Mouse (Mus musculus): ENCODE measurements around the gene Usp45. TPM values are rescaled to one million over a fixed set of nuclear protein-coding genes. Genes with fewer than 3 reads are reported as not detected.
A peak's percentile ranks its signal among the peaks of the same experiment; 100 is the strongest.

Gene Usp45
- total RNA-seq (2021) (10 to 100 TPM; 10.4 to 12.8 TPM), polyA plus RNA-seq (2012; rRNA removed) (1.9 and 4.2 TPM in 2 replicates)
- long read RNA-seq, partial matches to known transcripts: 0 of 1 reads
- long read RNA-seq, other reads (novel, unspliced or antisense): 1 of 1 reads

GRCm38 (mm10) chr4:21766863-21767304, at the start of gene Usp45, which contains the start of gene Tstd3:
TSS of gene Usp45 (plus strand) at chr4:21767156.
TSS of gene Tstd3 (minus strand) at chr4:21767212.
- Histone ChIP-seq H3K36me3 (ENCODE audit: control insufficient read depth, insufficient read depth, low read length) (no peaks in the 10 kb centered on the region), H3K79me2 (replicated peaks; ENCODE audit: control insufficient read depth, insufficient read depth, low read length) (no peaks in the 10 kb centered on the region), H3K9ac (ENCODE audit: low read depth, low read length) (peak within 1 kb of the TSS; percentile 41), H3K27ac (peak within 1 kb of the TSS; percentile 47), H3K4me1 (ENCODE audit: control insufficient read depth, insufficient read depth, low read length) (no peaks in the 10 kb centered on the region), H3K4me3 (peak within 1 kb of the TSS; percentile 85), H3K27me3 (ENCODE audit: control insufficient read depth, insufficient read depth, low read length) (no peaks in the 10 kb centered on the region)
- intact Hi-C loops (cut with DNase I): no loop called here
- DNase-seq: peak; percentile 80 to 82
- TF ChIP-seq POLR2A (IDR thresholded peaks at IDR 0.05; ENCODE audit: insufficient read depth, low read depth, low read length) (0 out of 2 replicates have a peak, but pooled peaks have one; percentile 29), CTCF (IDR thresholded peaks at IDR 0.05) (no peak; the same call in 1 of the 2 replicates), EP300 (IDR thresholded peaks at IDR 0.05; ENCODE audit: insufficient read depth, low read depth, low read length) (no peak)
- WGBS: 2% methylated on average over 17 of the region's 17 CpGs

GRCm38 (mm10) chr4:21722752-21723334, 44.1 kb upstream of the Usp45 start:
- no peak overlapping the region for H3K9ac ChIP-seq (ENCODE audit: low read depth, low read length)
- WGBS: 54% methylated on average over 7 of the region's 7 CpGs
- no peaks in the 10 kb centered on the region for H3K79me2 ChIP-seq (replicated peaks; ENCODE audit: control insufficient read depth, insufficient read depth, low read length)
- intact Hi-C loops (cut with DNase I): no loop called here
- no peaks in the 10 kb centered on the region for H3K4me1 ChIP-seq (ENCODE audit: control insufficient read depth, insufficient read depth, low read length)
- no peak for DNase-seq
- no peak overlapping the region for H3K4me3 ChIP-seq
- H3K27ac ChIP-seq: no peak overlapping the region
- no peaks in the 10 kb centered on the region for H3K36me3 ChIP-seq (ENCODE audit: control insufficient read depth, insufficient read depth, low read length)
- no peak for TF ChIP-seq POLR2A (IDR thresholded peaks at IDR 0.05; ENCODE audit: insufficient read depth, low read depth, low read length)
- TF ChIP-seq EP300 (IDR thresholded peaks at IDR 0.05; ENCODE audit: insufficient read depth, low read depth, low read length): no peak
- TF ChIP-seq CTCF (IDR thresholded peaks at IDR 0.05): no peak
- no peaks in the 10 kb centered on the region for H3K27me3 ChIP-seq (ENCODE audit: control insufficient read depth, insufficient read depth, low read length)

DNA sequence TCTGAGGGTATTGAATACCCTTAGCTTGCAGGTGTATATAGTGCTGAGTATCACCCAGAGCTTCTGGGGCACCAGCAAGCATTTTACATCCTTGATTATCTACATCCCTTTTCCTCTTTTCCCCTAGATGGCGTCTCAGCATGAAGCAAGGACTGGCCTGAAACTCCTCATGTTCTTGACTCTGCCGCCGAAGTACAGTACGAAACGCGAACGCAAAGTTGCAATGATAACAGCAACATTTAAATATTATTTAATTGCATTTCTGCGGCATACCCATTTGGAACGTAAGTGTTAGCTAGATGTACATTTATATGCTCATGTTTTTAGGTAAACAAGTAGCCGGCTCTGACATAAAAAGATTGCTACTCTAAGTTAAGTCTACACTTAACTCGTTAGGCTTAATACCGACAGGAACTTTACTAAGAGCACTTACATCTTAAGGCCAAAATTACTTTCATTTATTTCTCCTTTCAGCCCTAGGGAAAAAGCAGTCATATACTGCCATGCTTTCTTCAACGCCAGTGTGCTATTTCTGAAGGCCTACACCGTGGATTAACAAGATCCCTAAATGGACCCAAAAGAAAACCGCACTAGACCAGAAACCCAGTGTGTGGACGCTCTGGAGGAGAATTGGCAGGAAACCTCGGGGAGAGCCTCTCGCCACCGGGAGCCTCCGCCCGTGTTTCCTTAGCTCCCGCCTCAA, 39.9 kb upstream of the Usp45 start:
- no peaks in the 10 kb centered on the region for H3K79me2 ChIP-seq (replicated peaks; ENCODE audit: control insufficient read depth, insufficient read depth, low read length)
- peaks cover 3% of the 10 kb centered on the region for H3K4me1 ChIP-seq (ENCODE audit: control insufficient read depth, insufficient read depth, low read length)
- peak overlapping the region; percentile 77 for H3K27ac ChIP-seq
- peak overlapping the region; percentile 82 for H3K4me3 ChIP-seq
- TF ChIP-seq CTCF (IDR thresholded peaks at IDR 0.05): peak; percentile 76
- TF ChIP-seq EP300 (IDR thresholded peaks at IDR 0.05; ENCODE audit: insufficient read depth, low read depth, low read length): no peak
- peak; percentile 24 to 29 for DNase-seq
- intact Hi-C loops (cut with DNase I): loop anchor here (1.0 to 2.0 kb wide), 3 partner anchors 50 to 120 kb away; partner anchors contain the start of gene Pnisr
- H3K36me3 ChIP-seq (ENCODE audit: control insufficient read depth, insufficient read depth, low read length): peaks cover 2% of the 10 kb centered on the region; the same call in 1 of the 2 replicates
- no peaks in the 10 kb centered on the region for H3K27me3 ChIP-seq (ENCODE audit: control insufficient read depth, insufficient read depth, low read length)
- WGBS: 1% methylated on average over 22 of the region's 22 CpGs
- peak overlapping the region; percentile 18; the same call in 1 of the 2 replicates for H3K9ac ChIP-seq (ENCODE audit: low read depth, low read length)

- Histone ChIP-seq H3K27me3 (ENCODE audit: control insufficient read depth, insufficient read depth, low read length) (no peaks in the 10 kb centered on the region), H3K79me2 (replicated peaks; ENCODE audit: control insufficient read depth, insufficient read depth, low read length) (no peaks in the 10 kb centered on the region), H3K4me1 (ENCODE audit: control insufficient read depth, insufficient read depth, low read length) (peaks cover 3% of the 10 kb centered on the region), H3K27ac (peak within 1 kb of the TSS; percentile 77), H3K36me3 (ENCODE audit: control insufficient read depth, insufficient read depth, low read length) (peaks cover 2% of the 10 kb centered on the region; the same call in 1 of the 2 replicates), H3K4me3 (peak within 1 kb of the TSS; percentile 82), H3K9ac (ENCODE audit: low read depth, low read length) (peak within 1 kb of the TSS; percentile 89)
- intact Hi-C loops (cut with DNase I): loop anchor here (1.0 to 2.0 kb wide), 3 partner anchors 49 to 120 kb away; partner anchors contain the start of gene Pnisr
- peak; percentile 94 for DNase-seq
- under 1% methylated on average over 37 of the region's 37 CpGs for WGBS
- TF ChIP-seq CTCF (IDR thresholded peaks at IDR 0.05) (no peak), POLR2A (IDR thresholded peaks at IDR 0.05; ENCODE audit: insufficient read depth, low read depth, low read length) (peak; percentile 84), EP300 (IDR thresholded peaks at IDR 0.05; ENCODE audit: insufficient read depth, low read depth, low read length) (peak; percentile 44; the same call in 1 of the 2 replicates)
These were observed 39.3 kb upstream of the Usp45 start, which contains the start of gene Ccnc for GRCm38 (mm10) chr4:21727615-21728165. TSS of gene Ccnc (plus strand) at chr4:21727701.

- TF ChIP-seq POLR2A (IDR thresholded peaks at IDR 0.05; ENCODE audit: insufficient read depth, low read depth, low read length) (no peak), CTCF (IDR thresholded peaks at IDR 0.05) (peak; percentile 41)
- intact Hi-C loops (cut with DNase I): no loop called here
- H3K4me3 ChIP-seq: no peak overlapping the region
- H3K36me3 ChIP-seq (ENCODE audit: control insufficient read depth, insufficient read depth, low read length): no peaks in the 10 kb centered on the region
- no peaks in the 10 kb centered on the region for H3K27me3 ChIP-seq (ENCODE audit: control insufficient read depth, insufficient read depth, low read length)
- H3K4me1 ChIP-seq (ENCODE audit: control insufficient read depth, insufficient read depth, low read length): no peaks in the 10 kb centered on the region
- no peaks in the 10 kb centered on the region for H3K79me2 ChIP-seq (replicated peaks; ENCODE audit: control insufficient read depth, insufficient read depth, low read length)
- WGBS: 87% methylated on average over 4 of the region's 4 CpGs
- H3K27ac ChIP-seq: no peak overlapping the region
- H3K9ac ChIP-seq (ENCODE audit: low read depth, low read length): no peak overlapping the region
- DNase-seq: no peak
These were observed 27.8 kb upstream of the Usp45 start for GRCm38 (mm10) chr4:21739169-21739568.

Data from heart, adult 2 months (tissue).